Mouse (Mus musculus): Measurements from ENCODE around the gene Nrbf2.

GRCm38 (mm10) chr10:67319016-67319725 is 34.1 kb upstream of the Nrbf2 start:
- TF ChIP-seq CTCF (IDR thresholded peaks at IDR 0.05; ENCODE audit: extremely low read depth, insufficient read depth, low read length): peak; percentile 28; the same call in 1 of the 2 replicates
- TF ChIP-seq POLR2A (IDR thresholded peaks at IDR 0.05; ENCODE audit: extremely low read depth, insufficient read depth, low read length): no peak
